Mouse (Mus musculus) right cerebral cortex, postnatal 25 days (tissue): ENCODE data around the gene Il1f8.
"Not testable (repeated sequence)": the region's sequence is repeated elsewhere in the genome, so short reads cannot be mapped to it uniquely, and the experiment has no call there.

Experiments used
- DNase-seq: peaks from one replicate; pipeline ENCODE4 v3.0.0; 2022

Gene Il1f8

DNA sequence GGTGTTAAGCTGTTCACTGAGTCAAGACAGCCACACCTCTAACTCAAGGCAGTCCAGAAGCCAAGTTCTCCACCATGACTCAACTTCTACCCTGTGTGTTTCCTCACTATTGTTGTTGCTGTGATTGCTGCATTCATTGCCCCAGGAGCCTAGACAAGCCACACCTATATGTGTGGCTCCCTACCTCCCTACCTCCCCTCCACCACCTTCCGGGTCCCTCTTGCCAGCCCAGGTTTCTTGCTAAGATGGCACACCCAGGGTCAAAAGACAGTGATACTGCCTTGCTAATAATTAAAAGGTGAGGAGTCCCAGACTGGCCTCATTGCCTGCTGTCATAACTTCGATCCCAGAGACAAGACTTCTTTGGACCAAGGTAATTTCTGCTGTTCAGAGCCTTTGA is at the start of gene Il1f8:
Il1f8 (plus strand) TSS at position 301 of the 400 bp plus-strand sequence.
- DNase-seq: no peak

DNA sequence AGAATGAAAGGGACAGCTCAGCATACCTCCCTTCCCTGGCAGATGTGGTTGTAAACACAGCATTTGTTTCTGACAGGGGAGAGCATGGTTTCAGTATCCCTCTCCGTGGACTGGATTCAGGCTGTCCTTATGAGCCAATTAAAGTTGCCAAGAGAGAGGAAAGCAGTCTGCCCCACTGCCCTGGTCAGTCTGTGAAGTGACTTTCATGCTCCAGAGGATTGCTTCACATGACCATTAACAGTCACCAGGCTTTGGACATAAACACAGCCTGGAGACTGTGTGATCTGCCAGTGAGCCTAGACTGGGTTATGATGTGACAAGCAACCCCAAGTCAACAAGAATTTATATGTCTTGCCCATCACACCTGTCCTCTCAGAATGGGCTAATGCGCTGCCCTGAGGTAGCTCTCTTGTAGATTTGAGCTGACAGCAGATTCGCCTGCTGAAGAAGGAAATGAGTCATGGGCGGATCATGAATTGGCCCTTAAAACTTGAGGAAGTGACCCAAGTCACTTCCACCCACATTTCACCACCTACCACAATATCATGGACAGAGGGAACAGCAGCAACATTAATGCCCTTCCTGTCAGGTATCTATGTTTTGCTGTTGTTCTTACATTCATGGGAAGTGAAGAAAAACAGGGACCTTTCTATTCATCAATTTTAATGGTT is 49.2 kb upstream of the Il1f8 start:
- no peak for DNase-seq

DNA sequence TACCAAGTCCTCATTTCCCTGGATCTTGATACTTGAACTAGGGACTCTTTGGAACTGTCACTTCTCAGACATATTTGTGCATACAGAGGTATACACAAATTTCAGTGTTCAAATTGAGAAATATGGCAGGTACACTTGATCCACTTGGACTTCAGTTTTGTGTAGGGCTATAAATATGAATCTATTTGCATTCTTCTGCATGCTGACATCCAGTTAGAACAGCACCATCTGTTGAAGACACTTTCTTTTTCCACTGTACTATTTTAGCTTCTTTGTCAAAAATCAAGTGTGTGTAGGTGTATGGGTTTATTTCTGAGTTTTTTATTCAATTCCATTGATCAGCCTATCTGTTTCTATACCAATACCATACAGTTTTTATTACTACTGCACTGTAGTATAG is 43.9 kb upstream of the Il1f8 start:
- DNase-seq: no peak

DNA sequence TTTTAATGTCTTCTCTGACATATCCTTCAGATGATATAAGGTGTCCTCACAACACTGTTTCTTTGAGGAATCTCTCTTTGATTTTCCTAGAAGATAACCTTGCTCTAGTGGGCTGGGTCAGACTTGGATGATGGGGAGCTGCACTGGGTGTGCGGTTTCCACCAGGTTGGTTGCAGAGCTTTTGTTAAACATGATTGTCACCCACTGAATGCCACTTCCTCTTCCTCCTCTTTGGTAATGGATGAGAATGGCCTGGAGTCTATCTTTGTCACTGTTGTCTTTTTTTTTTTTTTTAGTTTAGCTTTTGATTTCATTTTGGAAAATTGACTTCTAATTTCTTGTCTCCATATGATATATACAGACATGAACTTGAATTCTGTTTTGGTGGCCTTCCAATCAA is 18.6 kb upstream of the Il1f8 start:
- DNase-seq: no peak

DNA sequence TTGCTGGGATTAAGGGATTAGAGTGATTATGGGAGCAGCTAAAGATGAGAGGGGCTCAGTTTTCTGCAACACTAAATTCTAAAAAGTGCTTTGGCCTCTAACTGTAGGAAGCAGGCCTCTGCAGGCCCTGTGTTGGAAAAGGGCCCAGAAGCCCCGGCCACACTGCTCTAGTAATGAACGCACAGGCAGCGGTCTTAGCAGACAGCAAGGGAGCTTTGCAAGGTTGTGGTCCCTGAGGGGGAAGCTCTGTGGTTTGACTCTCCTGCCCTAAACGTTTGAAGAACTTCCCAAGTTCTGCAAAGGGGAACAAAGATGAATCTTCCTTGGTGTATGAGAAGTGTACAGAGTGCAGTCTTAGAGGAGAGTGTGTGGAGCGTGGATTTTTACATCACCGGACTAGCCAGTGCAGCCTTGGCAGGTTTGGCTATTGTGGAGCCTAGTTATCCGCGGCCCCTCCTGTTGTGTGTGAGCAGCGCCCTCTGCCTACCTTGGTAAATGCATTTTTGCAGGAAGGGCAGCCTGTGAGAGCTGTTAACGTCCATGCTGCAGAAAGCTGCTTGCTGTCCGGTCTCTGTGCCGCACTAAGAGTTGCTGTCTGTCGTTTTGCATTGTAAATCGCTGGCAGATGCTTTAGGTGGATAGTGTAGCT is 28.8 kb downstream of the Il1f8 start:
- peak; percentile 32 for DNase-seq

DNA sequence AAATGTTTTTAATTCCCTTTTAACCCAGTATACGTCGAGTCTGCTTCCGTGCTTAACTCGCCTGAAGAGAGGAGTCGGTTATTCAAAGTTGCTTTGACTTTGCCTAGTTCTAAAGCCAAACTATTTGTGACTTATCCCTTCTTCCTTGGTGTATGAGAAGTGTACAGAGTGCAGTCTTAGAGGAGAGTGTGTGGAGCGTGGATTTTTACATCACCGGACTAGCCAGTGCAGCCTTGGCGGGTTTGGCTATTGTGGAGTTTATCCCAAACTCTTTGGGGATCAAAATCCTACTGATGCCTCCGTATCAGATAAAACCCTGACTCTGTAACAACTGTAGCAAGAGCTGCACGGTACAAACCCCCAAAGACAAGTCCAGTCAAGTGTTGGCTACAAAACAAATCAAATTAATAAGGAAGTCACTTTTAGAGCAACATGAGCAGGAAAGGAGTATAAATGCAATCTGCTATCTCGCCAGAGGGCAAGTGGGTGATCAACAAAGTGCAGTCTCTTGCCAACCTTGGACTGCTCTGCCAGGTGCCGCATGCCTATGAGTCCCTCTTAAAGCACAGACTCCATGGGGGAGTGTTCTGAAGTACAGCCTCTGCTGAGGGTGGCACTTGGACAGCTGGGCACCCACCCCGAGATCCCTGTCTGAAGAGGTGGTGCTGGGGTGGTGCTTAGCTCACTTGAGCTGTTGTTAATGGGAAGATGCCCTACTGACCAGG is 29.6 kb downstream of the Il1f8 start:
- not testable (repeated sequence) for DNase-seq

DNA sequence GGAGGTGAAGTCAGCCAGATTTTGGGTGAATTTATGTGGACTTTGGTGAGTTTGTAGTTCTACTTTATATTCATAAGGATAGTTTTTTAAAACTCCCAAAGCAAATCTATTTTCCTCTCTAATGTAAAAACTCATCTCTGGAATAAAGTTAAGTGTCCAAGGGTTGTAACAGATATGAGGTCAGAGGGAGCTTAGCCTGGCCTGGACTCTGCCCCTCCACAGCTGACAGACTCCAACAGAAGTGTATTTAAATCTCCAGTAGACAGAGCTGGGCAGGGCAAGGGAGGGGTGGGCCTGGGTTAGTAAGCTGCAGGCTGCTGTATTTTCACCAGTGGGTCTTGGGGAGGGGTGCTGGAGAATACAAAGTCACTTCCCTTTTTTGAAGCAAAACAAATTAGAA is 31.1 kb downstream of the Il1f8 start:
- DNase-seq: not testable (repeated sequence)

DNA sequence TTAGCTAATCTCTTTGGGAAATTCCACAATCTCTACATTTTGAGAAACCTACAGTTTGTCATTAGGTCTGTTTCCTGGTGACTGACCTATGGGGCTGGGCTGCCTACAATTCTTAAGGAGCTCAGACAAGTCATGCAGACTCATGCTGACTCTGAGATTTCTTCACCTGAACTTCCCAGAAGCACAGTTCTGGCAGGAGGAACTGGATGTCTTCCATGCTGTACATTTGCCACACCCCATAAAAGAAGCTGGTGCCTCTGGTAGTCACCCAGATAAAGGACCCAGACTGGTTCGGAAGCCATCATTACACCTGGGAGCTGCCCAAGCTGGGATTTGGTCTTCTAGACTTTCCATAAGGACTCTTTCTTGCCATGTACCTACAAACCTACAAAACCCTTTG is 33.2 kb downstream of the Il1f8 start, which contains the start of gene Il1f9:
Il1f9 (plus strand) TSS at position 301 of the 400 bp plus-strand sequence.
- no peak for DNase-seq

DNA sequence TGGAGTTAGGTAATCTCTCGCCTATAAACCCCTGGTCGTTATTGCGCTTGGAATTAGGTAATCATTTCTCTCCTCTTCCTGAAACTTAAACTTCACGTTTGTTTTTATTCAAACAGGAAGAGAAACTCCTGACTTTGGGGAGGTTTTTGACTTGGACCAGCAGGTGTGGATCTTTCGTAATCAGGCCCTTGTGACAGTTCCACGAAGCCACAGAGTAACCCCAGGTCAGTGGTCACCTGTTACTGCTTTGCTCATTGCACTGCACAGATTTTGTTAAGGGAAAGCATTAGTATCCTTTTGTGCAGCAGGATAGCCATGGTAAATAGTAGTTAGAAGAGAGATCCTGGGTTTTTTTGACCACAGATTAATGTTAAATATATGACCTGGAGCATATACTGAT is 34.6 kb downstream of the Il1f8 start:
- DNase-seq: no peak

DNA sequence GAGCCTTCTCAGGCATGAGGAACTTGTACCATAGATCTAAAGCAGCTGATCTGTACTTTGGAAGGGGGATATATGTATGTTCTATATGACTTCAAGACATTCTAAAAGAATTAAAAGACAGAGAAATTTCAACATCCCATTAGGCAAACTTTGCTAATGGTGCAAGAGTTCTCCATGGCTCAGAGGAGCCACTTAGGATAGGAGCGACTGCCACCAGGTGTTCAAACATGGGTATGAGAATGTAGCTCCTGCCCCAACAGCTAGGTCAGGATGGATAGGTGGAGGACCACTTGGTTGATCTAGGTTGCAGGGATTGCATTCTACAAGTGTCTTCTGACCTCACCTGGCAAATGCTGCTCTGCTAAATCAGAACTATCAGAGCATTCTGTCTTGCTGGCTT is 35.2 kb downstream of the Il1f8 start:
- no peak for DNase-seq
